Mouse (Mus musculus) cerebellum, adult 2 months (tissue): ENCODE data around the gene Prrxl1. TPM values are rescaled to one million over a fixed set of nuclear protein-coding genes. Genes with fewer than 3 reads are reported as not detected.

Source experiments
- DNase-seq, 2 experiments: peaks; one replicate each; pipeline ENCODE4 v3.0.0; 2021
- H3K27ac ChIP-seq: fragments of 200-500 bp; 2 replicates; pipeline ENCODE4 v1.5.1; 2012; ENCODE audit warnings: low read length, control low read depth, inconsistent platforms; ENCODE audit not compliant: insufficient read depth
- H3K27me3 ChIP-seq: fragments of 200-500 bp; 2 replicates; pipeline ENCODE4 v1.6.1; 2012; ENCODE audit warnings: inconsistent platforms, mild to moderate bottlenecking, low read length, moderate library complexity; ENCODE audit not compliant: control insufficient read depth, insufficient read depth
- H3K4me1 ChIP-seq: fragments of 200-500 bp; 2 replicates; pipeline ENCODE4 v1.6.1; 2011; ENCODE audit warnings: low read length; ENCODE audit not compliant: control insufficient read depth, insufficient read depth
- H3K4me3 ChIP-seq: fragments of 200-500 bp; replicated peaks from 2 replicates; pipeline ENCODE3; 2011; ENCODE audit warnings: mild to moderate bottlenecking, low read depth, low read length, control low read depth; ENCODE audit not compliant: insufficient read depth
- CTCF ChIP-seq: fragments of 200-500 bp; IDR thresholded peaks from 2 replicates; pipeline ENCODE4 v1.5.1; 2011; ENCODE audit warnings: low read depth, mild to moderate bottlenecking, control low read depth, low read length, moderate library complexity, borderline replicate concordance; ENCODE audit not compliant: insufficient read depth
- POLR2A ChIP-seq: fragments of 200-500 bp; IDR thresholded peaks from 2 replicates; pipeline ENCODE4 v1.6.1; 2011; ENCODE audit warnings: low read length, control low read depth, borderline replicate concordance; ENCODE audit not compliant: insufficient read depth
- WGBS: fragments of 180-500 bp; shearing (Covaris S2); methylation state at CpG from one replicate; pipeline ENCODE4 v1.1.7; 2018; 5-methylcytosine and 5-hydroxymethylcytosine counted together
- polyA plus RNA-seq: library from polyadenylated mRNA; depleted of rRNA; stranded (reverse); fragments of >200 nt; gene quantifications from 2 replicates; pipeline ENCODE4 v1.2.3, GENCODE M21; 2012; rRNA removed

Gene Prrxl1
- polyA plus RNA-seq = 1.2 and 1.5 TPM in 2 replicates

GRCm38 (mm10) chr14:32599290-32600041 lies at the start of gene Prrxl1:
Gene Prrxl1 (plus strand): TSS chr14:32599407.
- H3K27ac ChIP-seq = no peak within 1 kb of the TSS
- H3K27me3 ChIP-seq = peaks cover 3% of the 10 kb centered on the region; the same call in 1 of the 2 replicates
- H3K4me3 ChIP-seq = no peak within 1 kb of the TSS
- DNase-seq = peak; percentile 9 to 27
- H3K4me1 ChIP-seq = 0 out of 2 replicates have a peak, but pooled peaks cover 4% of the 10 kb centered on the region
- 1% methylated on average over 53 of the region's 53 CpGs for WGBS
- TF ChIP-seq POLR2A (no peak), CTCF (no peak)

- Histone ChIP-seq H3K4me3 (no peak overlapping the region), H3K27ac (no peak overlapping the region), H3K4me1 (no peaks in the 10 kb centered on the region; the same call in 1 of the 2 replicates), H3K27me3 (no peaks in the 10 kb centered on the region)
- TF ChIP-seq CTCF = no peak
- TF ChIP-seq POLR2A = no peak
- 68% methylated on average over 5 of the region's 5 CpGs for WGBS
- no peak for DNase-seq
Observed at GRCm38 (mm10) chr14:32551854-32552253, 47.4 kb upstream of the Prrxl1 start.

GRCm38 (mm10) chr14:32553198-32553903 lies 45.9 kb upstream of the Prrxl1 start:
- 80% methylated on average over 10 of the region's 10 CpGs for WGBS
- TF ChIP-seq CTCF = no peak

GRCm38 (mm10) chr14:32554860-32555526 lies 44.2 kb upstream of the Prrxl1 start:
- Histone ChIP-seq H3K4me3 (no peak overlapping the region), H3K27me3 (no peaks in the 10 kb centered on the region), H3K27ac (no peak overlapping the region), H3K4me1 (no peaks in the 10 kb centered on the region)
- no peak for DNase-seq
- TF ChIP-seq POLR2A (no peak), CTCF (no peak)
- 92% methylated on average over 8 of the region's 8 CpGs for WGBS

More at GRCm38 (mm10) chr14:32553198-32553903, 45.9 kb upstream of the Prrxl1 start:
- Histone ChIP-seq H3K4me3 (no peak overlapping the region), H3K27me3 (no peaks in the 10 kb centered on the region), H3K4me1 (no peaks in the 10 kb centered on the region; the same call in 1 of the 2 replicates), H3K27ac (no peak overlapping the region)
- DNase-seq = no peak

DNA sequence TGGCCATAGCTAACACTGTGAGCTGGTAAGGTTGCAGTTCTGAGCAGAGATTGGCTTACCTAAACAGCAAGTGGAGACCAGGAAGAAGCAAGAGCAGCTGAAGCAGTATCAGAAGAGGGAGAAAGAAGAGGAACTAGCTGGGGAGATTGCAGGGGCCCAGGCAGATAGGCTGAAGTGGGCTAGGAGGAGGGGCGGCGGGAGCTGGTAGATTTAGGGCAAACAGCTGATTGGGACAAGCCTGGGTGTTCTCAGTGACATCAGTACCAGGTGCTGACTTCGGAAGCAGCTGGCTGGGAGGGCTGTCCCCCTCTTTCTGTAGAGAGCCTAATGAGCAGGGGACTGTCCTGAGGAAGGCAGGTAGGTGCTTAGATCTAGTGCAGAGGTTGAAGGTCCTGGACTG lies 37.8 kb upstream of the Prrxl1 start:
- TF ChIP-seq CTCF = no peak
- no peak for TF ChIP-seq POLR2A
- no peaks in the 10 kb centered on the region for H3K4me1 ChIP-seq
- no peak for DNase-seq
- H3K4me3 ChIP-seq = no peak overlapping the region
- 97% methylated on average over 3 of the region's 3 CpGs for WGBS
- H3K27ac ChIP-seq = no peak overlapping the region
- H3K27me3 ChIP-seq = no peaks in the 10 kb centered on the region

GRCm38 (mm10) chr14:32563661-32564060 lies 35.5 kb upstream of the Prrxl1 start:
- no peak overlapping the region for H3K27ac ChIP-seq
- H3K27me3 ChIP-seq = no peaks in the 10 kb centered on the region
- DNase-seq = no peak
- H3K4me3 ChIP-seq = no peak overlapping the region
- 46% methylated on average over 6 of the region's 6 CpGs for WGBS
- no peaks in the 10 kb centered on the region for H3K4me1 ChIP-seq
- TF ChIP-seq POLR2A (no peak), CTCF (no peak)

GRCm38 (mm10) chr14:32572519-32572918 lies 26.7 kb upstream of the Prrxl1 start:
- Histone ChIP-seq H3K4me1 (no peaks in the 10 kb centered on the region), H3K27ac (no peak overlapping the region), H3K27me3 (no peaks in the 10 kb centered on the region), H3K4me3 (no peak overlapping the region)
- TF ChIP-seq POLR2A (no peak), CTCF (peak; percentile 26; the same call in 1 of the 2 replicates)
- 48% methylated on average over 8 of the region's 8 CpGs for WGBS
- DNase-seq = no peak
